Mouse (Mus musculus) forebrain, embryonic 11.5 days (tissue): Measurements from ENCODE around the gene Aldh18a1. TPM values are rescaled to one million over a fixed set of nuclear protein-coding genes. Genes with fewer than 3 reads are reported as not detected.

Source experiments
- ATAC-seq: fragments of 200-750 bp; cut with Nextera tagmentation; replicated peaks from 2 replicates; pipeline ENCODE4 v1.8.0; 2017; ENCODE audit warnings: moderate TSS enrichment; ENCODE audit not compliant: low FRiP score
- DNase-seq: peaks from one replicate; pipeline ENCODE4 v3.0.0-alpha.2; 2017; ENCODE audit warnings: low spot score
- H3K27ac ChIP-seq: fragments of 300-500 bp; sonication (generic); 2 replicates; pipeline ENCODE4 v1.5.1; 2014; ENCODE audit warnings: low read depth, low read length
- H3K27me3 ChIP-seq: fragments of 300-500 bp; sonication (generic); 2 replicates; pipeline ENCODE4 v1.6.1; 2014; ENCODE audit warnings: mild to moderate bottlenecking, low read length, mixed read lengths; ENCODE audit not compliant: control insufficient read depth, insufficient read depth
- H3K36me3 ChIP-seq: fragments of 300-500 bp; sonication (generic); 2 replicates; pipeline ENCODE4 v1.6.1; 2014; ENCODE audit warnings: mild to moderate bottlenecking, low read length, moderate library complexity, mixed read lengths; ENCODE audit not compliant: control insufficient read depth, insufficient read depth
- H3K4me1 ChIP-seq: fragments of 300-500 bp; sonication (generic); replicated peaks from 2 replicates; pipeline ENCODE4 v1.6.1; 2014; ENCODE audit warnings: low read length, mixed read lengths; ENCODE audit not compliant: control insufficient read depth, insufficient read depth
- H3K4me2 ChIP-seq: fragments of 300-500 bp; sonication (generic); 2 replicates; pipeline ENCODE4 v1.6.1; 2014; ENCODE audit warnings: low read depth, mild to moderate bottlenecking, low read length, moderate library complexity, mixed read lengths; ENCODE audit not compliant: severe bottlenecking
- H3K4me3 ChIP-seq: fragments of 300-500 bp; sonication (generic); 2 replicates; pipeline ENCODE4 v1.5.1; 2014; ENCODE audit warnings: low read depth, low read length
- H3K9ac ChIP-seq: fragments of 300-500 bp; sonication (generic); 2 replicates; pipeline ENCODE4 v1.6.1; 2014; ENCODE audit warnings: low read length
- H3K9me3 ChIP-seq: fragments of 300-500 bp; sonication (generic); 2 replicates; pipeline ENCODE4 v1.6.1; 2016; ENCODE audit warnings: low read length, mixed read lengths; ENCODE audit not compliant: control insufficient read depth
- WGBS: fragments of 180-500 bp; shearing (Covaris S2); extraction: QIAGEN DNeasy Blood & Tissue Kit; methylation state at CpG from one replicate; pipeline ENCODE4 v1.1.7; 2014; 5-methylcytosine and 5-hydroxymethylcytosine counted together
- polyA plus RNA-seq: library from polyadenylated mRNA; unstranded; fragments of >200 nt; fragmentation: Nextera tagmentation; extraction: Ambion mirVana; gene quantifications from 2 replicates; pipeline ENCODE4 v1.2.1, GENCODE M21; 2014

The Aldh18a1 gene
- polyA plus RNA-seq, 1 experiment from 2014 or later, result 109 TPM

DNA sequence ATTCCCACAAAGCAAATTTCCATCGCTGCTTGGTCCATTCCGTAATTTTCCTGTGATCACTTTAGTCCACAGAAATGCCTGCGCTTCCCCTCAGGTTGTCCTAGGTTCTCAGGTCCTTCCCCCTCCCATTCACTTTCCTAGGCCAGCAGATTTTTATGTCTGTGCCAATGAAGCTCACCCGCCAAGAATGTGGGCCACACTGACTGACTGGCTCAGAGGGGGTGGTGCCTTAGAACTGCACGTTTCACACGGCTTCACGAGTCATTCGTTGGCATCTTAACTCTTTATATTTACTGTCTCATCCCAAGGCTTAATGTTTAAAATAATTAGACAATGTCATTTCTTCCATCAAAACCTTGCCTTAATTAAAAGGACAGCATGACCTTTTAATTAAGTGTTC is 7.6 kb upstream of the Aldh18a1 start:
- Histone ChIP-seq H3K36me3 (no peaks in the 10 kb centered on the region; the same call in 1 of the 2 replicates), H3K4me2 (no peak overlapping the region), H3K27ac (no peak overlapping the region), H3K4me3 (no peak overlapping the region), H3K27me3 (no peaks in the 10 kb centered on the region), H3K9me3 (no peaks in the 10 kb centered on the region), H3K4me1 (no peaks in the 10 kb centered on the region), H3K9ac (no peak overlapping the region)
- ATAC-seq (no peak), DNase-seq (no peak)
- 92% methylated on average over 8 of the region's 8 CpGs for WGBS

DNA sequence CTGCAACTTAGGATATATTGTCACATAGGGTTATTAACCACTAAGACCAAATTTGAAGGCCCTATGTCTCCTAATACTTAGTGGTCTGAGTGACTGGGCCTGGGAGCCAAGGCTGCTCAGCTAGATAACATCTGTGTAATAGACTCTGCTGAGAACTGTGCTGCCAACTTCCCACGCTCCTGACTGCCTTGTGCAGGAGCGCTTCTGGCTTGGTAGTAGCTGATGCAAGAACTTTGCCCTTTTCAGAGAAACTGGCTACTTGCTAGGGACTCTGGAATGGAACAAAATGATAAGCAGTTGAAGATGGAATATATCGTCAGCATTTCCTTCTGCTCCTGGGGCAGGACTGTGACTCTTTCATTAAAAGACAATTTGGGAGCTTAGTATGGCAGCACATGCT is 7.0 kb upstream of the Aldh18a1 start:
- Histone ChIP-seq H3K9me3 (no peaks in the 10 kb centered on the region), H3K4me3 (no peak overlapping the region), H3K4me2 (no peak overlapping the region), H3K27ac (no peak overlapping the region), H3K36me3 (no peaks in the 10 kb centered on the region; the same call in 1 of the 2 replicates), H3K27me3 (no peaks in the 10 kb centered on the region), H3K4me1 (no peaks in the 10 kb centered on the region), H3K9ac (no peak overlapping the region)
- WGBS, result 90% methylated on average over 3 of the region's 3 CpGs
- DNase-seq (no peak), ATAC-seq (no peak)

DNA sequence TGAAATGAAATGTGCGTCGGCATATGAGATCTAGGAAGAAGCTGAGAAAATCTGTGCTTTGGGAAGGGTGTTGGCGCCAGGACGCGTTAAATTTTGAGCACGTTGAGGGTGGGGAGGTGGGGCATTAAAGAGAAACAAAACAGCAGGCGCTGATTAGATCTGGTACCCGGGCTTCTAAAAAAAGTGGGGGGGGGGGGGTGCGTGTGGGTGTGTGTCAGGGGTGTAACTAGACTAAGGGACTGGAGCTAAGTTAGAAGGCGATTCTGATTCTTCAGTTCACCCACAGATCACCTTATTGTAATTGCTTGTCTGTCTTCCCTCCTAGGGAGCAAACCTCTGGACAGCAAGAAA is 1.2 kb upstream of the Aldh18a1 start:
- WGBS, result 0% methylated on average over 9 of the region's 10 CpGs
- peak overlapping the region; percentile 86 for H3K9ac ChIP-seq
- ATAC-seq (peak; percentile 8), DNase-seq (peak; percentile 58)
- H3K27me3 ChIP-seq, result no peaks in the 10 kb centered on the region
- no peaks in the 10 kb centered on the region for H3K36me3 ChIP-seq
- peaks cover 7% of the 10 kb centered on the region; the same call in 1 of the 2 replicates for H3K4me1 ChIP-seq
- peak overlapping the region; percentile 83 for H3K4me3 ChIP-seq
- 0 out of 2 replicates have a peak overlapping the region, but pooled peaks have one; percentile 34 for H3K27ac ChIP-seq
- H3K4me2 ChIP-seq, result peak overlapping the region; percentile 79
- no peaks in the 10 kb centered on the region for H3K9me3 ChIP-seq

DNA sequence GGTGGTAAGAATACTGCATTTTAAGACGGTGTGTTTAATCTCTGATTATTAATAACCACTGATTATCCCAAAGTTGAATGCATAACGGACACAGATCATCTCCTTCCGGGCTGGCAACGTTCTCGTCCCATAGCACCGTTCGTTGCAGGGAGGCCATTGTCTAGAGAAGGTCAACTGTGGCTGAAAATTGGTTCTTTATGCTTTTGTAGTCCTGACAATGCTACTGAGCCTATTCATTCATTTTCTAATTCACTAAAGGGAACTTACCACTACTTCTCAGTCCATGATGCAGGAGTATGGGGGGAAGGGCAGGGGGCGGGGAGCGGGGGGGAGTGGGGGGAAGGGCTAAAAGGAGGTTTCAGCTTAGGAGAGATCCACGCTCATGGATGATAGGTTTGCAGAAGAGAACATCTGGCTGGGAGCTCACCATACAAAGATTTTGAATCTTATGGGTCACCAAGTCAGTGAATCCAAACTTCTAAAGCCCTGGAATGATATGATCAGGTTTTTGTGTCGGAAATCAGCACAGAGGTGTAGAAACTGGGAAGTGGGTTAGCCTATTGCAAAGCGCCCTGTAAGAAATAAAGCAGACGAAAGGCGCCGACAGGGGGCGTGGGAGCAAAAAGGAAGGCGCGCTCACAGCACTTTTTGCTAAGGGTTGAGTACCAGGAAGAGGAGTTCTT is 725 bp upstream of the Aldh18a1 start:
- under 1% methylated on average over 18 of the region's 18 CpGs for WGBS
- DNase-seq, result peak; percentile 95
- Histone ChIP-seq H3K4me1 (peaks cover 7% of the 10 kb centered on the region; the same call in 1 of the 2 replicates), H3K27me3 (no peaks in the 10 kb centered on the region), H3K36me3 (no peaks in the 10 kb centered on the region), H3K27ac (peak overlapping the region; percentile 34; the same call in 1 of the 2 replicates), H3K4me3 (peak overlapping the region; percentile 83), H3K9ac (peak overlapping the region; percentile 86), H3K4me2 (peak overlapping the region; percentile 79), H3K9me3 (no peaks in the 10 kb centered on the region)
- ATAC-seq, result peak; percentile 69

DNA sequence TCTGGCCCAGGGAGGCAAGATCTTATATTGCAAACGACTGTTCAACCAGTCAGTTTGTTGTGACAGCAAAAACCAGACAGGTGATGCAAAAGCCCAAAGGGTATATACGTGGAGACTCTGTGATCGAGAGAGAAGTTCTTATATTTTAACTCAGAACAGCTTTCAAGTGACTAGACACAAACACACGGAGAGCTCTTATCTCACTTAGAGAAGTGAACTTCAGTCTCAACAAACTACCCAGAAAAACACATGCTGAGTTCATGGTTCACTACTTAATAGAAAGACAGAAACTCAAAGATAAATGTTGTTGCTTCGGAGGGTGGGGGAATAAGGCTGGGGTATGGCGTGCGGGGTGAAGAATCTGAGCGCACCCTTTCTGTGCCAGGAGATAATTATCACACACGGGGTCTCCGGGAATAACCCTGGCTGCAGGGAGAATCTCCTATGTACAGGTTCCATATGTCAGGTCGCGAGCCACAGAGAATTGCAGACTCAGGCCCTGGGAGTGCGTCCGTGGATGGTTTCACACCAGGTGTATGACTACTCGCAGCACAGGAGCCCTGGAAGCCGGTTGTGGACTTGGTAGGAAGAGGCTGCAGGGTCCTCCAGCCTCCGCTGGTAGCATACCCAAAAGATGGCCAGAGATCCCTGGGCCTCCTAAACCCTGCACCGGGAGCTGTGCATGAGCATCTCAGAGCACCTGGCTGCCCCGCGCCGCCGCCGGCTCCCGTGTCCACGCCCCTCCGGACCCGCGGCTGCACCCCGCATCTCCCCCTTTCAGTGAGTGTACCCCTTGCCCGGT is 571 bp downstream of the Aldh18a1 start:
- WGBS, result 6% methylated on average over 30 of the region's 30 CpGs
- H3K9me3 ChIP-seq, result no peaks in the 10 kb centered on the region
- H3K9ac ChIP-seq, result peak overlapping the region; percentile 86

DNA sequence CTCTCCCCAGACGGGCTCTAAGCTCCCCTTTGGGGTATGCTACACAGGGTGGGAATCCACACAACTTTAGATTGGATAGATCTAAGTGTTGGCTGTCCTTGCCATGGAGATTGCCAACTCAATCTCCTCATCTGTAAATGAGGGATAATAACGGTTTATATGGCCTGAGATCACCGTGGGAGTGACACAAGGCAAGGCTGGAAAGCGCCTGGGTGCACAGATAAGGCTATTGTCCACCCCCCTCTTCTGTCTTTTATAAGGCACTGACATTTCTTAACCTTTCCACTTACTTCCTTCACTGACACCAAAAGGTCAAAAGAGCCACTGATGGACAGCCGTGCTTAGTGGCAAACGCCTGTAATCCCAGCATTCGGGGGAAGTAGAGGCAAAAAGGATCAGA is 1.4 kb downstream of the Aldh18a1 start:
- ATAC-seq, result no peak
- no peaks in the 10 kb centered on the region for H3K9me3 ChIP-seq
- peak overlapping the region; percentile 79 for H3K4me2 ChIP-seq
- no peaks in the 10 kb centered on the region; the same call in 1 of the 2 replicates for H3K36me3 ChIP-seq
- H3K4me1 ChIP-seq, result peaks cover 7% of the 10 kb centered on the region; the same call in 1 of the 2 replicates
- no peak overlapping the region for H3K27ac ChIP-seq
- 64% methylated on average over 7 of the region's 7 CpGs for WGBS
- H3K9ac ChIP-seq, result peak overlapping the region; percentile 86
- H3K27me3 ChIP-seq, result no peaks in the 10 kb centered on the region
- no peak for DNase-seq
- peak overlapping the region; percentile 83; the same call in 1 of the 2 replicates for H3K4me3 ChIP-seq

More for the DNA sequence above, 571 bp downstream of the Aldh18a1 start:
- peaks cover 7% of the 10 kb centered on the region; the same call in 1 of the 2 replicates for H3K4me1 ChIP-seq
- no peaks in the 10 kb centered on the region; the same call in 1 of the 2 replicates for H3K36me3 ChIP-seq
- DNase-seq, result no peak
- H3K4me3 ChIP-seq, result peak overlapping the region; percentile 83
- H3K27ac ChIP-seq, result peak overlapping the region; percentile 27
- peak overlapping the region; percentile 79 for H3K4me2 ChIP-seq
- ATAC-seq, result no peak
- H3K27me3 ChIP-seq, result no peaks in the 10 kb centered on the region

DNA sequence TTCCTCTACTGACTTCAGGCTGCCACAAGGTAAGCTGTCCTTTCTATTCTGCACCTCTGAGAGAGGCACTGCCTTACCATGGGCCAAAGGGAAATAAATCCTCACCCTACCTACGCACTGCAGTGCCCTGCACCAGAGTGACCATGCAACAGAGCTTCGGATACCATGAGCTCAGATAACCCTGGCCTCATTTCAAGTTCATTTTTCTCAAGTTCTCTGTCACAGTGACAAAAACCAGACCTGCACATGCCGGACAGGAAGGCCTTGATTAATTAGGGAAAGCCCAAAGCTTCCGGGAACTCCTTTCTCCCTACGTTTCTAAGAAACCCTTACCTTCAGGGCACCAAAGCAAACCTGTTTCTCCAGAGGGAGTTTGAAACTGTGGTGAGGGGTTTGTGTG is 6.6 kb downstream of the Aldh18a1 start:
- no peak overlapping the region for H3K9ac ChIP-seq
- no peaks in the 10 kb centered on the region for H3K9me3 ChIP-seq
- no peaks in the 10 kb centered on the region; the same call in 1 of the 2 replicates for H3K4me1 ChIP-seq
- no peak overlapping the region for H3K27ac ChIP-seq
- no peak overlapping the region for H3K4me3 ChIP-seq
- H3K27me3 ChIP-seq, result no peaks in the 10 kb centered on the region
- no peaks in the 10 kb centered on the region; the same call in 1 of the 2 replicates for H3K36me3 ChIP-seq
- DNase-seq (no peak), ATAC-seq (no peak)
- 96% methylated on average over 5 of the region's 5 CpGs for WGBS
- H3K4me2 ChIP-seq, result no peak overlapping the region

DNA sequence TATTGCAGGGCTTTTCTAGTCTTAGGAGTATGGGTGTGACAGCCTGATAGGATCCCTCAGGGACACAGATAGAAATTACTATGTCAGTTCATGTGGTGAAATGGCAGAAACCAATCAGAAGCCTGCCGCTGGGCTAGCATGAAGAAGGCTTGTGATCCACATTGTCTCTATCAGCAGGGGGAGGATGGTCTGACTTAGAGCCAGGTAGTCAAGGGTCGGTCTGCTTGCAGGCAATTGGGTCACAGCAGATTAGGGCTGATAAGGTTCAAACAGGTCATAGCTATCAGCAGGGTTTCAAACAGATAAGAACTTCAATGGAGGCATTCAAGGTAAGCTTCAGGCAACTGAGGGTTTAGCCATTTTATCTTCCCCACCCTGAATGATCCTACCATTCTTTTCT is 7.4 kb downstream of the Aldh18a1 start:
- H3K4me2 ChIP-seq, result no peak overlapping the region
- WGBS, result 78% methylated on average over 2 of the region's 2 CpGs
- DNase-seq (no peak), ATAC-seq (no peak)
- H3K4me3 ChIP-seq, result no peak overlapping the region
- H3K27me3 ChIP-seq, result no peaks in the 10 kb centered on the region
- H3K4me1 ChIP-seq, result no peaks in the 10 kb centered on the region
- H3K36me3 ChIP-seq, result peaks cover 3% of the 10 kb centered on the region; the same call in 1 of the 2 replicates
- H3K9ac ChIP-seq, result no peak overlapping the region
- H3K9me3 ChIP-seq, result no peaks in the 10 kb centered on the region
- no peak overlapping the region for H3K27ac ChIP-seq
